Mouse (Mus musculus) right cerebral cortex, adult 2 months (tissue): ENCODE data around the gene Coa5.

ENCODE experiments used
- DNase-seq, 2 experiments: peaks; one replicate each; pipeline ENCODE4 v3.0.0; 2021 to 2022; ENCODE audit warnings: low spot score in 2 of 2

The Coa5 gene

GRCm38 (mm10) chr1:37430297-37430840 lies 466 bp upstream of the Coa5 start:
- DNase-seq: no peak

DNA sequence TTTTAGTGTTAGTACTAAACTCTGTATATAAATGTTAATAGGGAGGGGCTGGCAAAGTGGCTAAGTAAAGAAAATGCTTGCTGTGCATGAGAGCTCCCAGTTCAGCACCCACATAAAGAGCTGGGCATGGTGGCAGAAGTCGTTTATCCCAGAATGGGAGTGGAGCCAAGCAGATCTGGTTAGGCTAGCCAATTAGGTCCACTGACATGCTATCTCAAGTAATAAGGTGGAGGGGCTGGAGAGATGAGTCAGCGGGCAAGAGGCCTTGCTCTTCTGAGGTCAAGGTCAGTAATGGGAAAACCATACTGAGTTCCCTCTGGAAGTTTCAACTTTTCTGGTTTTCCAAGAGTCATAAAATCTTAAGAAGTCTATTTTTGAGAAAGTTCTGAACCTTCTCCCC lies 992 bp downstream of the Coa5 start:
- no peak for DNase-seq

DNA sequence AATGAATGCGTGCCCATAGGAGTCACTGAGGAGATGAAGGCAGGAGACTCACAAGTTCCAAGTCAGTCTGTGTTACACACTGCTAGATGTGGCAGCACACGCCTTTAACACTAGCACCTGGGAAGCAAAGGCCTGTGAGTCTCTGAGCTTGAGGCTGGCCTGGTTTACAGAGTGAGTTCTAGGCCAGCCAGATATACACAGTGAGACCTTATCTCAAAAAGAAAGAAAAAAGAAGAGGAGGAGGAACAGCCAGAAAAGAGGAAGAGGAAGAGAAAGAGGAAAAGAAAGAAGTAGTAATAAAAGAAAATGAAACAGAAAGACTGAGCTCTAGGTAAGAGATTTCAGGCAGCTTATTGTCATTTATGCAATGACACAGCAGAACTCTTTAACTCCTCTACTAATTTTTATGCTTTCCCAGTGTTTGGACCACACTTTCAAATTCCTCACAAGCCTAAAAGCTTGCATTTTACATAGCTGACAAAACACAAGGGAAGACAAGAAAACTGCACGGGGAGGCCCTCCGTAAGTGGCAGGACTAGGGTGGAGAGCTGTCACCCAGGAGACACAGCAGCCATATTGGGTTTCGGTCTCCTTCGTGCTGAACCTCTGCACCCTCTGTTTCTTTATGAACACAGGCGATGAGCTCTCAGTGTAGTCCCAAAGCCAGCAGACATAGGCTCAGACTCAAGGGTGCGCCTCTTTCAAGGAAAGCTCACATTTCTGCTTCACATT lies 2.6 kb downstream of the Coa5 start:
- DNase-seq: no peak

DNA sequence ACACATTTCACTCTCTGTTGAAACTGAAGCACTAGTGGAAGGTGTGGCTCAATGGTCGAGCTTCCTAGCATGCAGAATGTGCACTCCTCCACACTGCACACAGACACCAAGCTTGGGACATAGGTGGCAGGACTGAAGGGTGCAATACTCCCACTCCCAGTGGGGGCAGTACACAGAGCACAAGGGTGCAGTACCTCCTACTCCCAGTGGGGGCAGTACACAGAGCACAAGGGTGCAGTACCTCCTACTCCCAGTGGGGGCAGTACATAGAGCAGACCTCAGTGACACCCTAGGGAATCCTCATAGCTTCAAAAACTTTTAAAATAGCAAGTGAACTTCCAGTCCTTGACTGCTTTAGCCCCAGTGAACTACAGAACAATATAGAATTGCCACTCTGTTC lies 10.5 kb downstream of the Coa5 start:
- peak; percentile 20 to 35 for DNase-seq

GRCm38 (mm10) chr1:37415394-37415793 lies 14.5 kb downstream of the Coa5 start:
- no peak for DNase-seq

GRCm38 (mm10) chr1:37409647-37410046 lies 20.3 kb downstream of the Coa5 start:
- DNase-seq: no peak

- DNase-seq: no peak
These were observed 21.2 kb downstream of the Coa5 start for GRCm38 (mm10) chr1:37408678-37409077.

- no peak for DNase-seq
These were observed 21.8 kb downstream of the Coa5 start for GRCm38 (mm10) chr1:37408059-37408458.

- no peak for DNase-seq
These were observed 22.7 kb downstream of the Coa5 start for GRCm38 (mm10) chr1:37407228-37407627.

GRCm38 (mm10) chr1:37405137-37405536 lies 24.8 kb downstream of the Coa5 start:
- no peak for DNase-seq

- peak; percentile 55 to 68 for DNase-seq
These were observed 28.2 kb downstream of the Coa5 start for GRCm38 (mm10) chr1:37401687-37402086.

- no peak for DNase-seq
These were observed 30.2 kb downstream of the Coa5 start for GRCm38 (mm10) chr1:37399734-37400133.

GRCm38 (mm10) chr1:37398961-37399360 lies 30.9 kb downstream of the Coa5 start:
- no peak for DNase-seq

DNA sequence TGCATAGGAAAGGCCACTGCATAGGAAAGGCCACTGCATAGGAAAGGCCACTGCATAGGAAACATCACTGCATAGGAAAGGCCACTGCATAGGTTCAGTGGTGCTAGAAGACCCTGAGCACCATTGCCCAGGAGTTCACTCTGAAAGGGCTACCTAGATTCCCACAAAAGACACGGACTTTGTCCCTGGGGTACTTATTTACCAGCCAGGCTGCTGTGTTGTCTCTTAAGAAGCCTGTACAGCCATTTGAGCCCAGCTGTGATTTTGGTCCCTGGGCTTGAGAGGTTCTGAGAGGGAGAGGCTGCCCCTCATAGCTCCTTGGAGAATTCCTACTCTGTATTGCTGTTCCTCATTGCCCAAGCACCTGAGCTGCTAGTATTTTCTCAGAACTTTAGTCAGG lies 33.4 kb downstream of the Coa5 start:
- DNase-seq: no peak

GRCm38 (mm10) chr1:37393174-37393573 lies 36.7 kb downstream of the Coa5 start:
- peak; percentile 34 to 50 for DNase-seq

DNA sequence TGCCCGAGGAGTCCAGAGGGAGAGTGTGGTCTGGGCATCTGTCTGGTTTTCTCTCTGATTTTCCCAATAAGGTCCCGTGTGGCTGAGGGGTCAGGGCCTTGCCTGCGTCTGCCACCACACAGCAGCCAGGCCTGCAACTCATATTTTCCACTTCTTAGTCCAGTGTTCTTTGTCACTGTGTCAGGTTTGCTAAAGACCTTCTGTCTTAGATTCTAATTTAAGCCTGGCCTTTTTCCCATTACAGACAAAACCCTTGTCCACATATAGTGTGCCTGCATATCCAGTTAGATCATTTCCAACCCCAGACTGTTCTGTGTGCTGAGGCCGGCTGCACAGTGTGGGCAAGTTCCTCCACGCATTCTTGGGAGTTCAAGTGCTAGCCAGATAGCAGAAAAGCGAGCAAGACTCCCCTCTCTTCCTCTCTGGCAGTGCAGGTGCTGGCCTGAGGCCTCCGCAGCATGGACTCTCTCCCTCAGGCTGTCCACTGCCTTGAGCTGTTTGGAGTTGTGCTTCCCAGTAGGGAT lies 43.4 kb downstream of the Coa5 start:
- DNase-seq: no peak

DNA sequence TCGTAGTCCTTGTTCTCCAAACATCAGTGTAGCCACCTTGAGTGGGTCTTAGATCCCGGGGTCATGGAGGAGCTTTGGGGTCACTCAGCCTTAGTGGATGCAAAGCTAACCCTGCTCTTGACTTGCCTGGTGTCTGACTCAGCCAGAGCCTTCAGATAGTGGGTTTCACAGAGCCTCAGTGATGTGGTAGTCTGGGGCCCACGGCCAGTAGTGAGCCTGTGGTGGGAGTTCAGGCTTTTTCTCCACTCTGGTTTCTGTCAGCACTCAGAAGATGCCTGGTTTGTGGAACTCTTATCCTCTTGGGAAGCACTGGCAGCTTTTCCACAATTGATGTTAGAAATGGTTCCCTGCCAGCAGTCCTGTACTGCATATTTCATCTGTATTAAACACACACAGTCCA lies 45.6 kb downstream of the Coa5 start:
- DNase-seq: no peak

DNA sequence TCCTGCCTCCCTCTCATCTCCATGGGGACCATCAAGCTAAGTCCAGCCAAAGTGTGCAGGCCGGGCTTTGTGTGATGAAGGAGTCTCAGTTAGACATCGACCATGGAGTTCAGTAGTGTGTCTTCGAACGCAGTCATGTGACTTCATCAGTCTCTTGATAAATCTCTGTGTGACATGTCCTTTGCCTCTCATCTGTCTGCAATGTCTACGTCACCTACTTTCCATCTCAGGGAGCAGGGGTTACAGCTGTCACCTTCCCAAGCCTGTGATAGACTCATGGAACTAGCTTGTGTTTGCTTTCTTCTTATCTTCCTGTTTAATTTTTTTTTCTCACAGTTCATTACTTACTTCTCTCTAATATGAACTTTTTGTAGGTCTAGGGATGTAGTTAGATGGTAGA lies 49.0 kb downstream of the Coa5 start:
- no peak for DNase-seq

DNA sequence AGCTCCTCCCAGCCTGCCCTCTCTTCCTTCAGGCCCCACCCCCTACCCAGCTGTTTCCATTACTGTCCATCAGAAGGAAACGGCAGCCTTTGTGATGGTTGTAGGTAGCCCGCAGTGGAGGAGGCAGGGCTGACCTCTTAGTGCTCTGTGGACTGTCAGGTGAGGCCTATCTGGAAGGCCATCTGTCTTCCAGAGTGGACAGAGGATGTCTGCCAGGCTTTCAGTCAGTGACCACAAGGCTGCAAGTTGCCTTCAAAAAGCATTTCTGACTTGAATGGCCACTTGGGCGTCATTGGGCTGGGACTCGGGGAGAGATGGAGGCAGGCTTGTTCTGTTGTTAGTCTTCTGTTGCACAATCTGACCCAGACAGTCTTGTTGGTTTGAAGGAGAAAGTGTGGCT lies 50.4 kb downstream of the Coa5 start:
- no peak for DNase-seq

GRCm38 (mm10) chr1:37378095-37378494 lies 51.8 kb downstream of the Coa5 start:
- peak in 1 of 2 experiments; percentile 33 for DNase-seq

DNA sequence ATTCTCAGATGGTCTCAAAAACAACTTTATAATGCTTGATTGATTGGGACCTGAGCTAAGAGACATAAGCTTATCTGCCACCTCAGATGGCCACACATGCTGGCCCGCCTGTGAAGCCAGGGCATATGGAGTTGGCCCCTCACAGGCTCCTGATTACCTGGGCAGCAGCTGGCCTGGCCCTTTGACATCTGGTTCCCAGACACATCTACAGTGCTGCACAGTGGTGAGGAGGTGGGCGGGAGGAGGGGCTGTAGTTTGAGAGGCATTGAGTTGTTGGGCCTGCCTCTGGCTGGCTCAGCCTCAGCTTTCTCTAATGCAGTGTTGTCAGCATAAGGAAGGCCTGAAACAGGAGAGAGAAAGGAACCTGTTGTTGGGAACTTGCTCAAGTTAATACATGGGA lies 53.2 kb downstream of the Coa5 start:
- no peak for DNase-seq

- no peak for DNase-seq
These were observed 53.7 kb downstream of the Coa5 start for GRCm38 (mm10) chr1:37376177-37376576.

DNA sequence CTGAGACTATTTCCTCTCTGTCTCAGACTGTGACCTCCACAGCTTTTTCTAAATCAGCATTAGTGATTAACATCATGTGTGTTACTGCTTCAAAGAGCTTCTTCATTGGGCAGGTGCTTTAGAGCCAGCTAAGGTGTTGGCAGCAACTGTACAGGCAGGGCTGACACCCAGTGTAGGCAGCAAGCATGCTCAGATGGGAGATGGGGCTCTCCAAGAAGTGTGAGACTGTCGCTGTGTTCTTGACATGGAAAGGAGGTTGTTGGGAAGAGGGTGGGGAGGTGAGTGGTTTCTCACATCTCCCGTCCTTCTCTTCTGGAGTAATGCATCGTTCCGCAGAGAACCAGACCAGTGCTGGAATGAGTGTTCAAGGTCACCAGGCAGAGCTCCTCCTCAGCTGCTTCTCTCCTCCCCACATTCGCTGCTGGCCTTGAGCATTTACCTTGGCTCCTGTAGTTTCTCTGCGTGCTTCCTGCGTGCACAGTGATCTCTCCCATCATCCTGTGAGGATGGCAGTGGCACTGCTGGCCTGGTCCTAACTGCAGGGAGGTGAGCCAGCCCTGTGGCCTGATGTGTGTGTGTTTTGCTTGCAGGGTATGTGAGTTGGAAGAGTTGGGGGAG lies 61.0 kb downstream of the Coa5 start:
- no peak for DNase-seq
